Mouse (Mus musculus) heart, adult 2 months (tissue): ENCODE results near the gene Atn1.

Experiments used
- CTCF ChIP-seq: fragments of 200-600 bp; IDR thresholded peaks from 2 replicates; pipeline ENCODE4 v1.8.1; 2022; ENCODE audit warnings: antibody characterized with exemption, mild to moderate bottlenecking, moderate library complexity
- EP300 ChIP-seq: fragments of 200-500 bp; IDR thresholded peaks from 2 replicates; pipeline ENCODE4 v1.6.1; 2011; ENCODE audit warnings: low read depth, low read length, control low read depth; ENCODE audit not compliant: insufficient read depth

DNA sequence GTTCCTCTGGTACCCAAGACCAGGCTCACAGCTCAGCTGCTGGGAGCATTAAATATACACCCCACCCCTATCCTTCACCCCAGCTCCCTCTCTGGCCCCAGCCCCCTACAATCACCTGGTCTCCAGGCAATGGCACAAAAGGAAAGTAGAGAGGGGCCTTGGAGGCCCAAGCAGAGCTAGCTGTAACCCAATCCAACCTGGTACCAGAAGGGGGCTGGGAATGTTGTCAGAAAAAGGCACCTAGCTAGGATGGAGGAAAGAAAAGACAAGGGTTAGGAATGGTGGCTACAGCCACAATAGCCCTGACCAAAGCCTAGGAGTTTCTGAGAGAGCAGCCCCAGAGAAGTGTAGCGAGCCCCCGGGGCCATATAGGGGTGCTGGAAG is 2.5 kb upstream of the Atn1 start:
- TF ChIP-seq EP300 (no peak), CTCF (no peak)
